Mouse (Mus musculus) intestine, embryonic 14.5 days (tissue): Measurements from ENCODE around the gene Lrrk1. TPM values are rescaled to one million over a fixed set of nuclear protein-coding genes. Genes with fewer than 3 reads are reported as not detected.

Experiments used
- ATAC-seq: fragments of 200-750 bp; cut with Nextera tagmentation; replicated peaks from 2 replicates; pipeline ENCODE4 v1.8.0; 2017; ENCODE audit warnings: low read depth, moderate number of reproducible peaks, moderate TSS enrichment, moderate library complexity; ENCODE audit not compliant: low FRiP score, low TSS enrichment
- DNase-seq: peaks from one replicate; pipeline ENCODE4 v3.0.0-alpha.2; 2018; ENCODE audit warnings: low spot score
- H3K27ac ChIP-seq: fragments of 300-500 bp; sonication (generic); 2 replicates; pipeline ENCODE4 v1.5.1; 2014; ENCODE audit warnings: low read depth, mild to moderate bottlenecking, control low read depth
- H3K27me3 ChIP-seq: fragments of 300-500 bp; sonication (generic); replicated peaks from 2 replicates; pipeline ENCODE4 v1.6.1; 2014; ENCODE audit warnings: low read length, control low read depth; ENCODE audit not compliant: control insufficient read depth, insufficient read depth
- H3K36me3 ChIP-seq: fragments of 300-500 bp; sonication (generic); 2 replicates; pipeline ENCODE4 v1.6.1; 2014; ENCODE audit warnings: low read length, control low read depth; ENCODE audit not compliant: control insufficient read depth, insufficient read depth
- H3K4me1 ChIP-seq: fragments of 300-500 bp; sonication (generic); replicated peaks from 2 replicates; pipeline ENCODE4 v1.6.1; 2014; ENCODE audit warnings: low read length, control low read depth, mixed read lengths; ENCODE audit not compliant: control insufficient read depth, insufficient read depth
- H3K4me2 ChIP-seq: fragments of 300-500 bp; sonication (generic); 2 replicates; pipeline ENCODE4 v1.6.1; 2014; ENCODE audit warnings: low read length
- H3K4me3 ChIP-seq: fragments of 300-500 bp; sonication (generic); 2 replicates; pipeline ENCODE4 v1.5.1; 2014; ENCODE audit warnings: low read depth, low read length, control low read depth, mixed read lengths
- H3K9ac ChIP-seq: fragments of 300-500 bp; sonication (generic); 2 replicates; pipeline ENCODE4 v1.6.1; 2014; ENCODE audit warnings: mild to moderate bottlenecking, low read length
- H3K9me3 ChIP-seq: fragments of 300-500 bp; sonication (generic); 2 replicates; pipeline ENCODE4 v1.6.1; 2016; ENCODE audit warnings: low read length, control low read depth; ENCODE audit not compliant: control insufficient read depth
- WGBS: fragments of 180-500 bp; shearing (Covaris S2); extraction: QIAGEN DNeasy Blood & Tissue Kit; methylation state at CpG from one replicate; pipeline ENCODE4 v1.1.7; 2014; 5-methylcytosine and 5-hydroxymethylcytosine counted together
- polyA plus RNA-seq: library from polyadenylated mRNA; unstranded; fragments of >200 nt; fragmentation: Nextera tagmentation; extraction: Ambion mirVana; gene quantifications from 2 replicates; pipeline ENCODE4 v1.2.1, GENCODE M21; 2014

Lrrk1 gene
- polyA plus RNA-seq, 1 experiment from 2014 or later = 16.9 TPM

DNA sequence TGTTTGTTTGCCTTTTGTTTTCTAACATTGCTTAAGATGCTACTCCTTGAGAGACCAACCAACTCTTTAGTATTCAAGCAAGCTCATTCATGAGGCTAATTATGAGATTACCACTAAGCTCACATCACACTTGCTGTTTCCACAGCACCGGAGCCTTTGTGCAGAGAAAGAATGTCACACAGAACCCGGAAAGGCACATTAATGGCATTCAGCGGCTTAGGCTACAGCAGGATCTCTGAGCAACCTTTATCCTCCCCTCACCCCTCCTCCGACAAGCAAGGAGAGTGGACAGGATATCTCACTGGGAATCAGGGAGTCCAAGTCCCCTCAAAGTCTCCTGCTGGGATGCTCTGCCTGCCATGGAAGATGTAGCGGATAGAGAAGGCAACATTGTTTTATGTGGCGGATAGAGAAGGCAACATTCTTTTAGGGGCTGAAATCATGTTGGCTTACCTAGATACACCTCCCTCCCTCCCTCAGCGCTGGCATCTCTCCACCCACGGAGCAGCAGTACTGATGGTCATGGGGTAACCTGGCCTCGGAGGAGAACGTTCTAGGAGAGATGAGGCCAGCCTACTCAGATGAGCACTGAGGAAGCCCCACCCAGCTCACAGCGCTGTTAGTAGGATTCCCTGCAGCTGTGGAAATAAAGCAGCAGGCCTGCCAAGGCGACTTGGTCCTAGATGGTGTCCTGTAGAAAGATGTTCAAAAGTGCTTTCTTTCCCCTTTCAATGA lies 91.1 kb downstream of the Lrrk1 start:
- no peak for DNase-seq
- Histone ChIP-seq H3K4me3 (no peak overlapping the region), H3K36me3 (peaks cover 28% of the 10 kb centered on the region), H3K4me2 (no peak overlapping the region), H3K9ac (no peak overlapping the region), H3K27me3 (no peaks in the 10 kb centered on the region), H3K9me3 (no peaks in the 10 kb centered on the region), H3K4me1 (no peaks in the 10 kb centered on the region), H3K27ac (no peak overlapping the region)
- no peak for ATAC-seq
- WGBS = 77% methylated on average over 12 of the region's 12 CpGs

DNA sequence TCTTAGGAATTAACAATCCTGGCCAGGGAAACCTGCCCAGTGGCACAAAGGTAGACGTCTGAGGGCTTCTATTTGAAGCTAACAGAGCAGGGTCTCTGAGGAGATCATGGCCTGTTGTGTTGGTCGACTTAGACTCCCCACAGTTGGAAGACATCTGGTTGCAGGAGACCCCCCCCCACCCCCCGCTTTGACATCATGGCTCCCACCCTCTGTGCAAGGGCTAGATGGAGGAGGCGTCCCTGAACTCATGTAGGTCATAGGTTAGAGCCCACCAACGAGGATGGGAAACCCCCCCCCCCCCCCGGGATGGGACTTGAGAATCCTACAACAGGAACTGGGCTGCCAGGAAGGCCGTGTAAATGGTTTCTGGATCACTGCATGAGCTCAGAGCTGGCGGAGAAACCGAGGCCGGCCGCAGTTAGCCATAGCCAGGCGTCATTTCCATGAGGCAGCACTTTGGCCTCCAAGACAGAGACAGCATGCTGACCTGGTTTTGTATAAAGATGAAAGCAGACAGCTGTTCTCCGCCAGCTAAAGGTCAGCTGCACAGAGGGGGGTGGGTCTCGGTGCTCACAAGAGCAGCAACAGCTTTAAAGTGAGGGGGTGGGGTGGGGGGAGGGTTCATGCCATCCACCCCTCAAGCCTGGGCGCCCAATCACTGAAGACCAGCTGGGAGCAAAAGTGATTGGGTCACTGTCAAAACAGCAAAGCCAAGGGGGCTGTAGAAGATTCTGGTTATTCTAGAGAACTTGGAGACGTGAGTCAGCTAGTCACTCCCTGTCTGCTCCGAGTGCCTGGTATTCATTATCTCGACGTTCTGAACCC lies 95.4 kb downstream of the Lrrk1 start:
- Histone ChIP-seq H3K9ac (no peak overlapping the region), H3K36me3 (peaks cover 43% of the 10 kb centered on the region), H3K4me3 (no peak overlapping the region), H3K27me3 (no peaks in the 10 kb centered on the region), H3K9me3 (no peaks in the 10 kb centered on the region), H3K4me1 (no peaks in the 10 kb centered on the region), H3K27ac (no peak overlapping the region; the same call in 1 of the 2 replicates), H3K4me2 (no peak overlapping the region)
- no peak for DNase-seq
- WGBS = 52% methylated on average over 19 of the region's 19 CpGs
- no peak for ATAC-seq

DNA sequence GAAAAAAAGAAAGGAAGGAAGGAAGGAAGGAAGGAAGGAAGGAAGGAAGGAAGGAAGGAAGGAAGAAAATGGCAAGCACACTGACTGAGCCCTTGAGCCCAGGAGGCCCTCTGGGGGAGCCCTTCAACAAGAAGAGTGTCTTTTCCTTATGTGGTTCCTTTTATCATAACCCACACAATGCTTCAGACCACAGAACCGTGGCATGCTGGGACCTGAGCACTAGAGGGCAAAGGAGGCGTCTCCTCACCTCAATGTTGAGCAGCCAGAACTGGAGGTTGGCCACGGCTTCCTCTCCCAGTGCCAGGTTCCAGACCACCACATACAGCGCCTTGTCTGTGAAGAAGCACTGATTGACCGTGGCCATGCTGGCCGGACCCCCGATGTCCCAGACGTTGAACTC lies 96.1 kb downstream of the Lrrk1 start:
- no peak for DNase-seq
- no peak for ATAC-seq
- Histone ChIP-seq H3K27ac (no peak overlapping the region), H3K9me3 (no peaks in the 10 kb centered on the region), H3K9ac (no peak overlapping the region), H3K4me3 (no peak overlapping the region), H3K4me2 (no peak overlapping the region), H3K36me3 (peaks cover 48% of the 10 kb centered on the region), H3K27me3 (no peaks in the 10 kb centered on the region), H3K4me1 (no peaks in the 10 kb centered on the region)
- 89% methylated on average over 8 of the region's 8 CpGs for WGBS

DNA sequence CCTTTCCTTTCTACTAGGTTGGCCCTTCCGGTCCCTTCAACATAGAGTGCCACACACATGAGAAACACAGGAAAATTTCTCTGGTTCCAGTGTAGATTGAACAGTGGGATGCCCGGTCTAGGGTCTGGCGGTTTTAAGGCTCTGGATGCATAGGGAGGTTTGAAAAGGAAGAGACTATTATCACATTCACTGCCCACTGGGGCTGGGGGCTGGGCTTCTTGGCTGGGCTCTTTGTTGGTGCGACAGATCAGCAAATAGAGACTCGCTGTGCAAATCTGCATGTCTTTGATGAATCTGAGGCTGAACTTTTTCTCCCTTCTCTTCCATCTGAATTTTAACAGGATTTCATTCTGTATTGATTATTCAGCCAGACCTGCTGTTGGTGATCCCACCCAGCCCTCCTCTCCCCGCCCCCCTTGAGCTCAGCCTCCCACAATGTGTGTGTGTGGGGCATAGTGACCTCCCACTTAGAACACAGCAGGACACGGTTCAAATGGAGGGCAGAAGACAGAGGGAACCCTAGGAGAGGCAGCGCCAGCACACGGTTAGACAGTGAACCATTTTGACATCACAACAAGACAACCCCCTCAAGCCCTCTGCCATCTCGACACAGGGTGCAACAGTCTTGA lies 105.1 kb downstream of the Lrrk1 start:
- whole genome bisulfite sequencing = 27% methylated on average over 10 of the region's 10 CpGs
- Histone ChIP-seq H3K4me1 (no peaks in the 10 kb centered on the region), H3K36me3 (peaks cover 20% of the 10 kb centered on the region; the same call in 1 of the 2 replicates), H3K27ac (no peak overlapping the region), H3K27me3 (no peaks in the 10 kb centered on the region), H3K9me3 (no peaks in the 10 kb centered on the region), H3K4me3 (no peak overlapping the region), H3K9ac (no peak overlapping the region), H3K4me2 (no peak overlapping the region)
- DNase-seq = no peak
- ATAC-seq = no peak

DNA sequence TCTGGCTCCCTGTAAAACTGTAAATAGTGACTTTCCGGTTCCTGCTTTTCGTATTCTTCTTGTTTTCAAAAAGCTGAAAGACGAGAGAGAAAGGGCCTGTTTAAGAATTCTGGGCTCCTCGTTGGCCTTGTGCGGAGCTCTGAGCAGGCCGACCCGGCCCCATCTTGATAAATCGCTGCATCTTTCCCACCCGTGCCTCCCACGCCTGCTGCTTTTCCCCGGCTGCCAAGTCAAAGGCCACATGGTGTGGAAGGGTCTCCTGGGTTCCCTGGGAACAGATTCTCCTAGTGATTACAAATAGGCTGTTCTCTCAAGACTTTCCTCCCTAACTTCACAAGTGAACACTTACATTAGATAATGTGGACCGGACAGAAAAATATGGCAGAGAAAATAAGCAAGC lies 105.9 kb downstream of the Lrrk1 start:
- Histone ChIP-seq H3K4me1 (no peaks in the 10 kb centered on the region), H3K9ac (no peak overlapping the region), H3K27ac (no peak overlapping the region), H3K9me3 (no peaks in the 10 kb centered on the region), H3K27me3 (no peaks in the 10 kb centered on the region), H3K4me3 (no peak overlapping the region), H3K4me2 (no peak overlapping the region), H3K36me3 (peaks cover 18% of the 10 kb centered on the region)
- WGBS = 65% methylated on average over 12 of the region's 12 CpGs
- DNase-seq = no peak
- no peak for ATAC-seq

DNA sequence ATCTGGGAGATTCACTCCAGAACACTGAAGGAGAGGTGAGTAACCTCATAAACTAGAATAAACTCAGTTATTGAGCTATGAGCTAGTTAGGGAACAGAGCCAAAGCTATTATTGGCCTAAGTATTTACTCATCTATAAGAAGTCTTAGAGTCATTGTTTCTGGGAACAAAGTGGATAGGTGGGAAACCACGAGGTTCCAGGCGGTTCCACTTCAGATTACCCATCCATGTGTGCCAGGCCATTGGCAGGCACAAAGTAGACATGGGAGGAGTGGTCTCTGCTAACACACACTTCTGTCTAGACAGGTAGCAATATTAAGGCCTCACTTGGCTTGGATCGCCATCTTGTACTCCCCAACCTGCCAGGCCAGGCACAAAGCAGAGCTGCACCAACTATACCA lies 110.1 kb downstream of the Lrrk1 start:
- no peaks in the 10 kb centered on the region for H3K4me1 ChIP-seq
- no peak for ATAC-seq
- no peaks in the 10 kb centered on the region for H3K9me3 ChIP-seq
- 75% methylated on average over 3 of the region's 3 CpGs for WGBS
- no peak overlapping the region for H3K4me2 ChIP-seq
- DNase-seq = no peak
- no peaks in the 10 kb centered on the region for H3K27me3 ChIP-seq
- no peak overlapping the region for H3K9ac ChIP-seq
- H3K36me3 ChIP-seq = peaks cover 15% of the 10 kb centered on the region; the same call in 1 of the 2 replicates
- H3K4me3 ChIP-seq = no peak overlapping the region
- H3K27ac ChIP-seq = no peak overlapping the region

DNA sequence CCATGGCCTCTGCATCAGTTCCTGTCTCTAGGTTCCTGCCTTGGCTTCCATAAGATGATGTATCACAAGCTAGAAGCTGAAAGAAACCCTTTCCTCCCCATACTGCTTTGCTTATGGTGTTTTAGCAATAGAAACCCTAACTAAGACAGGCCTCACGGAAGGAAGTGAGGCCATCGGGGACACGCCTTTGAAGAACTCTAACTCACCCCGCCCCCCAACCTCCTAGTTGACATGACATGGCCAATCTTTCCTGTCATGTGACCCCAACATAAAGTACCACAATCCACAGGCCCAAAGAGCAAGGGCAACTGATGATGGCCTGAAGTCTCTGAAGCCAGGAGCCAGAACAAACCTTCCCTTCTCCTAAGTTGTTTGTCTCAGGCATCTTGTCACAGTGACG lies 114.7 kb downstream of the Lrrk1 start:
- ATAC-seq = no peak
- Histone ChIP-seq H3K4me2 (no peak overlapping the region), H3K4me1 (no peaks in the 10 kb centered on the region), H3K27ac (no peak overlapping the region), H3K4me3 (no peak overlapping the region), H3K9ac (no peak overlapping the region), H3K9me3 (no peaks in the 10 kb centered on the region), H3K27me3 (no peaks in the 10 kb centered on the region), H3K36me3 (peaks cover 31% of the 10 kb centered on the region)
- no peak for DNase-seq
- 94% methylated on average over 5 of the region's 5 CpGs for WGBS

DNA sequence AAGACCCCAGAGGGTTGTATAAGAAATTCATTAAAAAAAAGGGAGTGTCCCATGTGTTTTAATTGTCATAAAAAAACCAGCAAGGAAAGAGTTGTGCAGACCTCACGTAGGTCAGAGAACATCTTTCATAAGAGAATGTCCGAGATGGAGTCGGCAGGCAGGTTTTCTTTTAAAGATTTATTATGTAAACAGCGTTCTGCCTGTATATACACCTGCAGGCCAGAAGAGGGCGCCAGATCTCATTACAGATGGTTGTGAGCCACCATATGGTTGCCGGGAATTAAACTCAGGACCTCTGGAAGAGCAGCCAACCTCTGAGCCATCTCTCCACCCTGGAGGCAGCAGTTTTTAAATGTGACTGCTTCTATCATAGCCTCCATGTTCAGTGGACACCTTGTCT lies 116.9 kb downstream of the Lrrk1 start:
- Histone ChIP-seq H3K4me1 (no peaks in the 10 kb centered on the region), H3K9ac (no peak overlapping the region), H3K9me3 (no peaks in the 10 kb centered on the region), H3K27ac (no peak overlapping the region), H3K27me3 (no peaks in the 10 kb centered on the region), H3K36me3 (peaks cover 33% of the 10 kb centered on the region), H3K4me3 (no peak overlapping the region), H3K4me2 (no peak overlapping the region)
- WGBS = 59% methylated on average over 6 of the region's 6 CpGs
- no peak for DNase-seq
- ATAC-seq = no peak
